Mouse (Mus musculus) heart, postnatal 0 days (tissue): ENCODE data around the gene Psmb7.

ENCODE experiments used
- CTCF ChIP-seq: IDR thresholded peaks from 2 replicates; pipeline ENCODE4 v1.5.1; 2016; ENCODE audit warnings: antibody characterized with exemption, control low read depth, low read depth
- EP300 ChIP-seq: IDR thresholded peaks from 2 replicates; pipeline ENCODE4 v1.6.1; 2016; ENCODE audit warnings: antibody characterized with exemption, low read depth

- TF ChIP-seq CTCF (peak; percentile 48), EP300 (no peak)
Observed at GRCm38 (mm10) chr2:38675366-38675969, 31.6 kb upstream of the Psmb7 start.
